Mouse (Mus musculus): ENCODE measurements around the gene Slc10a6. TPM values are rescaled to one million over a fixed set of nuclear protein-coding genes. Genes with fewer than 3 reads are reported as not detected.

Gene Slc10a6
- polyA plus RNA-seq, 1 experiment from 2014 or later, result 0.52 TPM

DNA sequence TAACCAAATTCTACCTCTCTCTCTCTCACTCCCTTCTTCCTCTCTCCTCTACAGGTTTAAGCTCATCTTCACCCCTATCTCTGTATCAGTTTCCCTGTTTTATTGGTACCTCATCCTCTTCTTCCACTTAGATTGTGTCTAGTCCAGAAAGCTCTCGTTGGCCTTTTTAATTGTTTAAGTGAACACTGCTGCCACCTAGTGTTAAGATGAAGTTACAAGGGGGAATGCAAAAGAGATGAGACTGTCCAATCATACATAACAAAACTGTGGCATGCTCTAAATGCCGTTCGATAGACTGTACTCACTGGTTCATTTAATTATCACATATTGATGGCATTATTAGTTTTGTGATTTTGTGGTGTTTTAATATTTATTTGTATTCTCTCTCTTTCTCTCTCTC lies 30.4 kb upstream of the Slc10a6 start:
- DNase-seq (ENCODE audit: low spot score), result peak; percentile 88
- H3K4me2 ChIP-seq (replicated peaks), result no peak overlapping the region
- WGBS, result 35% methylated on average over 3 of the region's 3 CpGs
- 0 out of 2 replicates have a peak, but pooled peaks cover 3% of the 10 kb centered on the region for H3K4me1 ChIP-seq (replicated peaks; ENCODE audit: control insufficient read depth, insufficient read depth, low read length)
- H3K9ac ChIP-seq, result no peak overlapping the region
- ATAC-seq (ENCODE audit: low FRiP score), result no peak
- no peaks in the 10 kb centered on the region for H3K36me3 ChIP-seq (replicated peaks; ENCODE audit: control insufficient read depth, insufficient read depth)
- no peak overlapping the region for H3K4me3 ChIP-seq (replicated peaks; ENCODE audit: low read length)
- H3K27ac ChIP-seq, result no peak overlapping the region
- no peaks in the 10 kb centered on the region; the same call in 1 of the 2 replicates for H3K27me3 ChIP-seq (ENCODE audit: control insufficient read depth, insufficient read depth, low read length)
- H3K9me3 ChIP-seq (ENCODE audit: control insufficient read depth, low read length), result no peaks in the 10 kb centered on the region

DNA sequence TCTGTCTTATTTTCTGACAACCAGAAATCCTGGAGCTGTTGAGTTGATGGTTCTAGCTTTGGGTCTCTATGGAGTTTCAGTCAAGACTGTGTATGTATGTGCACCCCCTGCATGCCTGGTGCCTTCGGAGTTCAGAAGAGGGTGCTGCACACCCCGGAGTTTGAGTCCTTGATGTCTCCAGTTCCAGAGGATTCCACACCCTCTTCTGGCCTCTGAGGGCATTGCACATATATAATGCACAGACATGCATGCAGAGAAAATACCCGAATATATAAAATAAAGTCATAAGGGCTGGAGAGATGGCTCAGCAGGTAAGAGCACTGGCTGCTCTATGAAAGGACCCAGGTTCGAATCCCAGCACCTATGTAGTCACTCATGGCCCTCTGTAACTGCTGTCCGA lies 29.7 kb upstream of the Slc10a6 start:
- no peak for ATAC-seq (ENCODE audit: low FRiP score)
- 72% methylated on average over 5 of the region's 5 CpGs for WGBS
- H3K4me2 ChIP-seq (replicated peaks), result no peak overlapping the region
- no peak overlapping the region for H3K4me3 ChIP-seq (replicated peaks; ENCODE audit: low read length)
- no peaks in the 10 kb centered on the region; the same call in 1 of the 2 replicates for H3K27me3 ChIP-seq (ENCODE audit: control insufficient read depth, insufficient read depth, low read length)
- peak; percentile 34 for DNase-seq (ENCODE audit: low spot score)
- no peak overlapping the region for H3K9ac ChIP-seq
- no peak overlapping the region for H3K27ac ChIP-seq
- 0 out of 2 replicates have a peak, but pooled peaks cover 3% of the 10 kb centered on the region for H3K4me1 ChIP-seq (replicated peaks; ENCODE audit: control insufficient read depth, insufficient read depth, low read length)
- H3K36me3 ChIP-seq (replicated peaks; ENCODE audit: control insufficient read depth, insufficient read depth), result no peaks in the 10 kb centered on the region
- no peaks in the 10 kb centered on the region for H3K9me3 ChIP-seq (ENCODE audit: control insufficient read depth, low read length)

DNA sequence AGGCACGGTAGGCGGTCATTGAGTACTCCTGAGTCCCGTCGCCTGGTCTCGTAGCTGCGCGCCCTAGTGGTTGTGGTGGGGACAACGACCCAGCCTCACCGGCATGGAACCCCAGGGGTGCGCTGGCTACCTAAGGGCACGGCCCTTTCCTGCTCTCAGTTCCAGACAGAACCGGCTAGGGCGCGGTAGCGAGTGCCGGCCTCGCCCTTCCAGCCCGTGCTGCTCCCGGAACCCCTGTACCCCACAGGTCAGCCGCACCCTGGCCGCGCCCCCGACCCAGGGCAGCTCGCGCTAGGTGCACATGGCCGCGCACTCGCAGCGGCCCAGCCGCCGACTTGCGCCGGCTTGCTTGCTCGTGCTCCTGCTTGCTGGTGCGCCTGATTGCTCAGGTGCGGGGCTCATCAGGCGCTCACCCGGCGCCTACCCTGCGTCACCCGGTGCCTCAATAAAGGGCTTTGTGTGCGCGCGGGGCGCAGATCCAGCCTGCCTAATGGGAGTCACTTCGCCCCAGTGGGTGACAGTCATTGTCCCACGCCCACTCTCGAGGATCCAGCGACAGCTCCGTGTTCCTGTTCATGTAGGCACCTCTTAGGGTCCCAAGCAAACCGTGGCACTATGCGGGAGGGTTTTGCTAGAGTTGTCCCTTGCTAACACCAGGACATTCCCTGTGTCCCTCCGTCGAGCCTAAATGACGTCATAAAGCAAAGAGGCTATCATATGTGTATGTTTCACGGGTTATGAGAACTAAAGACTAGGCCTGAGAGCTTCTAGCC lies 26.3 kb upstream of the Slc10a6 start, which contains the start of gene 1700016H13Rik:
Gene 1700016H13Rik (minus strand): TSS at position 665 of the 773 bp plus-strand sequence.
- Histone ChIP-seq H3K9me3 (ENCODE audit: control insufficient read depth, low read length) (no peaks in the 10 kb centered on the region), H3K27me3 (ENCODE audit: control insufficient read depth, insufficient read depth, low read length) (no peaks in the 10 kb centered on the region; the same call in 1 of the 2 replicates), H3K4me2 (replicated peaks) (peak within 1 kb of the TSS; percentile 98), H3K4me1 (replicated peaks; ENCODE audit: control insufficient read depth, insufficient read depth, low read length) (0 out of 2 replicates have a peak, but pooled peaks cover 3% of the 10 kb centered on the region), H3K9ac (peak within 1 kb of the TSS; percentile 73), H3K27ac (no peak within 1 kb of the TSS), H3K36me3 (replicated peaks; ENCODE audit: control insufficient read depth, insufficient read depth) (no peaks in the 10 kb centered on the region), H3K4me3 (replicated peaks; ENCODE audit: low read length) (peak within 1 kb of the TSS; percentile 57)
- under 1% methylated on average over 54 of the region's 56 CpGs for WGBS
- ATAC-seq (ENCODE audit: low FRiP score), result peak; percentile 85
- DNase-seq (ENCODE audit: low spot score), result peak; percentile 65

DNA sequence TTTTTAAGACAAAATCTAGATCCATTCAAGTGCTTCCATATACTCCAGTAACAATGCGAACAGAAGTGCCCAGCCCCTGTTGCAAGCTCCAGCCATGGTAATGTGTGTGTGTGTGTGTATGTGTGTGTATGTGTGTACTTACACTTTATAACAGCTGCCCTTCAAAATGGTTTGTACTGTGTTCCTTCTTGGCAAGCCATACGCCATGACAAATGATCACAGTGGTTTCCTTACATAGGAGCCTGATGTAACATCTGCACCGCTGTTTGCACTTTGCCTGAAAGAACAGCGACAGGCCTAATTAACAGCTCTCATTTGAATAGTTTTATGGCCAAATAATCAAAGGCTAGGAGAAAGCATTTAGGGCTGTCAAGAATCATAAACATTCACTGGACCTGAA lies 25.6 kb upstream of the Slc10a6 start:
- Histone ChIP-seq H3K27ac (no peak overlapping the region), H3K4me2 (replicated peaks) (peak overlapping the region; percentile 98), H3K9me3 (ENCODE audit: control insufficient read depth, low read length) (no peaks in the 10 kb centered on the region), H3K36me3 (replicated peaks; ENCODE audit: control insufficient read depth, insufficient read depth) (no peaks in the 10 kb centered on the region), H3K4me3 (replicated peaks; ENCODE audit: low read length) (peak overlapping the region; percentile 57), H3K27me3 (ENCODE audit: control insufficient read depth, insufficient read depth, low read length) (no peaks in the 10 kb centered on the region), H3K4me1 (replicated peaks; ENCODE audit: control insufficient read depth, insufficient read depth, low read length) (0 out of 2 replicates have a peak, but pooled peaks cover 3% of the 10 kb centered on the region), H3K9ac (no peak overlapping the region)
- 58% methylated on average over 4 of the region's 4 CpGs for WGBS
- ATAC-seq (ENCODE audit: low FRiP score), result no peak; the same call in 1 of the 2 replicates
- DNase-seq (ENCODE audit: low spot score), result peak; percentile 28

DNA sequence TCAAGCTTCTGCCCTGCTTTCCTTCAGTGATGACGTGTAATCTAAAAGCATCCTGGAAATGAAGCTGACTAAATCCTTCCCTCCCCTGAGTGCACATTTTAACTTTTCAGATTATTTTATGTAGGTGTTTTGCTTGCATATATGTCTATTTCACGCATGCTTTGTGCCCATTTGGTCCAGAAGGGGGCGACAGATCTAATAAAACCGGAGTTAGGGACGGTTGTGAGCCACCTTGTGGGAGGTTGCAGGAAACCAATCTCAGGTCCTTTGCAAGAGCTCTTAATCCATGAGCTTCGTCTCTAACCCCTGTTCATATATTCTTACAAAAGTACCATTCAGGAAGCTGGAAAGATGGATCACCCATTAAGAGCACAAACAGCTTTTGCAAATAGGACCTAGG lies 25.0 kb upstream of the Slc10a6 start:
- Histone ChIP-seq H3K36me3 (replicated peaks; ENCODE audit: control insufficient read depth, insufficient read depth) (no peaks in the 10 kb centered on the region), H3K4me1 (replicated peaks; ENCODE audit: control insufficient read depth, insufficient read depth, low read length) (0 out of 2 replicates have a peak, but pooled peaks cover 3% of the 10 kb centered on the region), H3K4me2 (replicated peaks) (no peak overlapping the region), H3K4me3 (replicated peaks; ENCODE audit: low read length) (no peak overlapping the region), H3K27ac (no peak overlapping the region), H3K27me3 (ENCODE audit: control insufficient read depth, insufficient read depth, low read length) (no peaks in the 10 kb centered on the region), H3K9me3 (ENCODE audit: control insufficient read depth, low read length) (no peaks in the 10 kb centered on the region), H3K9ac (no peak overlapping the region)
- ATAC-seq (ENCODE audit: low FRiP score) (no peak), DNase-seq (ENCODE audit: low spot score) (peak; percentile 66)
- WGBS, result 27% methylated on average over 6 of the region's 6 CpGs

DNA sequence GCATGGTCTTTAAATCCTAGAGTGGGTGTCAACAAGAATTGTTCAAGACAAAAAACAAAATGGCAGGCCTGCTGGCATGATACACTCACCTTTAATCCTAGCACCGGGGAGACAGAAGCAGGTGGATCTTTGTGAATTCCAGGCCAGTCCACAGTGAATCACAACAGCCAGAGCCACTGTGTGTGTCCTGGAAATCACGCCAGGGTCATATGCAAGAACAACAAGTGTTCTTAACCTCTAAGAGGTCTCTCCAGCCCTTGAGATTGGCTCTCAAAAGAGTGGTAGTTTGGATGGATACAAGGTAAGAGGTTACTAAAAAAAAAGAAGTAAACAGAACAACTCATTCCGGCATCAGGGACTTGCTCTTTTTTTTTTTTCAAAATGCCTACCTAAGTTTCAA lies 18.1 kb upstream of the Slc10a6 start:
- Histone ChIP-seq H3K36me3 (replicated peaks; ENCODE audit: control insufficient read depth, insufficient read depth) (no peaks in the 10 kb centered on the region), H3K27me3 (ENCODE audit: control insufficient read depth, insufficient read depth, low read length) (no peaks in the 10 kb centered on the region), H3K4me1 (replicated peaks; ENCODE audit: control insufficient read depth, insufficient read depth, low read length) (no peaks in the 10 kb centered on the region), H3K9me3 (ENCODE audit: control insufficient read depth, low read length) (no peaks in the 10 kb centered on the region), H3K4me2 (replicated peaks) (no peak overlapping the region), H3K27ac (no peak overlapping the region), H3K4me3 (replicated peaks; ENCODE audit: low read length) (no peak overlapping the region), H3K9ac (no peak overlapping the region)
- WGBS, result 87% methylated on average over 3 of the region's 3 CpGs
- DNase-seq (ENCODE audit: low spot score) (no peak), ATAC-seq (ENCODE audit: low FRiP score) (no peak)

DNA sequence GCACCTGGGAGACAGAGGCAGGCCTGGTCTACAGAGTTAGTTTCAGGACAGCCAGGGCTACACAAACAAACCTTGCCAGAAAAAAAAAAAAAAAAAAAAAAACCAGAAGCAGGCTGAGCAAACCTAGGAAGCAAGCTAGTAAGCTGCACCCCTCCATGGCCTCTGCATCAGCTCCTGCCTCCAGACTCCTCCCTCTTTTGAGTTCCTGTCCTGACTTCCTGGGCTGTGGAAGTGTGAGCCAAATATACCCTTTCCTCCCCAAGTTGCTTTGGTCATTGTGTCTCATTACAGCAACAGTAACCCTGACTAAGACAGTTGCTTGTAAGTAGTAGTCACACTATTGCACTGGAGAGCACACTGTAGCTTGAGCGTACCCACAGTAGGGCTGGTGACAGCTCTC lies 15.0 kb upstream of the Slc10a6 start:
- Histone ChIP-seq H3K4me3 (replicated peaks; ENCODE audit: low read length) (no peak overlapping the region), H3K9me3 (ENCODE audit: control insufficient read depth, low read length) (no peaks in the 10 kb centered on the region), H3K36me3 (replicated peaks; ENCODE audit: control insufficient read depth, insufficient read depth) (no peaks in the 10 kb centered on the region), H3K9ac (no peak overlapping the region), H3K4me1 (replicated peaks; ENCODE audit: control insufficient read depth, insufficient read depth, low read length) (no peaks in the 10 kb centered on the region), H3K27ac (no peak overlapping the region), H3K27me3 (ENCODE audit: control insufficient read depth, insufficient read depth, low read length) (no peaks in the 10 kb centered on the region), H3K4me2 (replicated peaks) (no peak overlapping the region)
- DNase-seq (ENCODE audit: low spot score) (no peak), ATAC-seq (ENCODE audit: low FRiP score) (no peak)
- WGBS, result 100% methylated on average over 1 of the region's 1 CpGs

DNA sequence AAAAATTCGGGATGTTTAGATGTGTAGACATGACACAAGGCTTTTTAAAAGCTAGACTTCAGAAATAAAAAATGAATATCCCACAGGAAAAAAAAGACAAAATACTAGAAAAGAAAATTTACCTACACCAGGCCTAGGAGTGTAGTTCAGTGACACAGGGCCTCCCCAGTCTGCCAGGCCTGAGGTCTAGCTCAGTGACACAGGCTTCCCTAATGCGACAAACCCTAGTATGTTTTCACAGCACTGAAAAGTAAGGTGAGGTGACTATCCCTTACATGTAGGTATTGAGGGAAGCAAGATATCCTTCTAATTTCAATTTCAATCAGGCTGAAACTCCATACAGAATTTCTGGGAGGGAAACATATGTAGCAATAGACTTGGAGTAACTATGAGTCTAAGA lies 8.0 kb upstream of the Slc10a6 start:
- 92% methylated on average over 2 of the region's 2 CpGs for WGBS
- Histone ChIP-seq H3K4me3 (replicated peaks; ENCODE audit: low read length) (no peak overlapping the region), H3K9me3 (ENCODE audit: control insufficient read depth, low read length) (no peaks in the 10 kb centered on the region), H3K4me2 (replicated peaks) (no peak overlapping the region), H3K4me1 (replicated peaks; ENCODE audit: control insufficient read depth, insufficient read depth, low read length) (no peaks in the 10 kb centered on the region), H3K27ac (no peak overlapping the region), H3K36me3 (replicated peaks; ENCODE audit: control insufficient read depth, insufficient read depth) (no peaks in the 10 kb centered on the region), H3K9ac (no peak overlapping the region), H3K27me3 (ENCODE audit: control insufficient read depth, insufficient read depth, low read length) (no peaks in the 10 kb centered on the region)
- DNase-seq (ENCODE audit: low spot score), result no peak
- no peak for ATAC-seq (ENCODE audit: low FRiP score)

DNA sequence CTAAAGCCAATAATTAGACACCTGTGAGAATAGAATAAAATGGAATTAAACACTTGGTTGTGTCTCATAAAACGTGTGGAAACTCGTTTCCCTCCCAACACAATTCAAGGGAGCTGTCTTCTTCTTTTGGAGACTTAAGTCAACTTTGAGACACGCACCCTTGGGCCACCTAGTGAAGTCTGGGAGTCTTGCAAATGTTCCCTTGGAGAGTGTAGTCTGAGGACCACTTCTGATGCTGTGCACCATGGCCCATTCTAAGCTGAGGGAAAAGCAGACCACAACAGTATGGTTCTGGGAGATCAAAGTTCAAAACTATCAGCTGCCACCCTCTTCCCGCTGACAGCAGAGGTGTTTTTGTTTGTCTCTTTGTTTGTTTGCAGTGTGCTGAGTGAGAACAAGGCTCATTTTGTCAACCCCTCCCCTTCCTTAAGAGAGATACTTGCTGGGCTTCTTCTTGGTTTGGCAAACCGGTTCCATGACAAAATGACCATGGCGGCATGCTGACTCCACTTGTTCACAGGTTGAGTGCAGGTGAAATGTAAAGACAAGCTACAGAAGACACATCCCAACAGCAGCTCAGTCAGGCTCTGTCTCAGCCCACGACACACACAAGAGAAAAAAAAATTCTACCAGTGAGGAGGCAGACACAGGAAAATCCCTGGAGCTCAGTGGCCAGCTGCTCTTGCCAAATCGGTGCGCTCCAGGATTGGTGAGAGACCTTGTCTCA lies 814 bp upstream of the Slc10a6 start:
- WGBS, result 80% methylated on average over 9 of the region's 9 CpGs
- Histone ChIP-seq H3K27ac (no peak overlapping the region), H3K36me3 (replicated peaks; ENCODE audit: control insufficient read depth, insufficient read depth) (no peaks in the 10 kb centered on the region), H3K9me3 (ENCODE audit: control insufficient read depth, low read length) (no peaks in the 10 kb centered on the region), H3K9ac (no peak overlapping the region), H3K27me3 (ENCODE audit: control insufficient read depth, insufficient read depth, low read length) (no peaks in the 10 kb centered on the region), H3K4me3 (replicated peaks; ENCODE audit: low read length) (no peak overlapping the region), H3K4me1 (replicated peaks; ENCODE audit: control insufficient read depth, insufficient read depth, low read length) (peaks cover 11% of the 10 kb centered on the region; the same call in 1 of the 2 replicates), H3K4me2 (replicated peaks) (no peak overlapping the region)
- ATAC-seq (ENCODE audit: low FRiP score) (no peak), DNase-seq (ENCODE audit: low spot score) (no peak)
